Mouse (Mus musculus) c-Kit-negative CD71-positive TER-119-positive erythroid progenitor cells, embryonic 14.5 days (primary cell): ENCODE data around the gene Olfr967.
"Not testable (repeated sequence)": the region's sequence is repeated elsewhere in the genome, so short reads cannot be mapped to it uniquely, and the experiment has no call there.

Source experiments
- DNase-seq: peaks from one replicate; pipeline ENCODE4 v3.0.0-alpha.2; 2013; ENCODE audit warnings: low read depth, low spot score

Gene Olfr967

GRCm38 (mm10) chr9:39745949-39746348 is at the start of gene Olfr967:
Olfr967 (plus strand) TSS chr9:39746249.
- no peak for DNase-seq

- not testable (repeated sequence) for DNase-seq
These were observed 44.9 kb upstream of the Olfr967 start for GRCm38 (mm10) chr9:39701123-39701522.

- DNase-seq, result no peak
These were observed 39.0 kb upstream of the Olfr967 start, which contains the start of gene Olfr149 for GRCm38 (mm10) chr9:39707017-39707416. Olfr149 (minus strand) TSS chr9:39707117.

GRCm38 (mm10) chr9:39708958-39709357 is 37.1 kb upstream of the Olfr967 start:
- no peak for DNase-seq

- no peak for DNase-seq
These were observed 35.0 kb upstream of the Olfr967 start, which contains the start of gene Olfr965 for GRCm38 (mm10) chr9:39711053-39711452. Olfr965 (plus strand) TSS chr9:39711353.

- no peak for DNase-seq
These were observed 15.4 kb upstream of the Olfr967 start, which contains the start of gene Olfr150 for GRCm38 (mm10) chr9:39730678-39731077. Olfr150 (plus strand) TSS chr9:39730978.

- no peak for DNase-seq
These were observed 5.3 kb upstream of the Olfr967 start for GRCm38 (mm10) chr9:39740741-39741140.

GRCm38 (mm10) chr9:39746428-39746827 is 379 bp downstream of the Olfr967 start:
- no peak for DNase-seq

- no peak for DNase-seq
These were observed 37.1 kb downstream of the Olfr967 start, which contains the start of gene Olfr968 for GRCm38 (mm10) chr9:39783153-39783552. Olfr968 (minus strand) TSS chr9:39783253.

- DNase-seq, result no peak
These were observed 44.5 kb downstream of the Olfr967 start, which contains the start of gene Olfr969 for GRCm38 (mm10) chr9:39790558-39790957. Olfr969 (plus strand) TSS chr9:39790945.
